Mouse (Mus musculus): ENCODE results near the gene Cav1.

The Cav1 gene

GRCm38 (mm10) chr6:17305954-17306601 is at the start of gene Cav1:
Cav1 (plus strand) TSS chr6:17306335.
- peak; percentile 94 for DNase-seq (ENCODE audit: low spot score)

GRCm38 (mm10) chr6:17258142-17258541 is 48.0 kb upstream of the Cav1 start:
- DNase-seq (ENCODE audit: low spot score) = no peak

GRCm38 (mm10) chr6:17258911-17259310 is 47.2 kb upstream of the Cav1 start:
- DNase-seq (ENCODE audit: low spot score) = no peak

- peak; percentile 37 for DNase-seq (ENCODE audit: low spot score)
Observed at GRCm38 (mm10) chr6:17262786-17263185, 43.3 kb upstream of the Cav1 start.

GRCm38 (mm10) chr6:17265043-17265442 is 41.1 kb upstream of the Cav1 start:
- no peak for DNase-seq (ENCODE audit: low spot score)

GRCm38 (mm10) chr6:17266466-17266865 is 39.7 kb upstream of the Cav1 start:
- DNase-seq (ENCODE audit: low spot score) = peak; percentile 55

- DNase-seq (ENCODE audit: low spot score) = peak; percentile 96
Observed at GRCm38 (mm10) chr6:17278366-17278765, 27.8 kb upstream of the Cav1 start.

- peak; percentile 95 for DNase-seq (ENCODE audit: low spot score)
Observed at GRCm38 (mm10) chr6:17280939-17281756, 25.0 kb upstream of the Cav1 start, which contains the start of gene Cav2. Cav2 (plus strand) TSS chr6:17281185.

- DNase-seq (ENCODE audit: low spot score) = no peak
Observed at GRCm38 (mm10) chr6:17281757-17282092, 24.4 kb upstream of the Cav1 start.

- peak; percentile 79 for DNase-seq (ENCODE audit: low spot score)
Observed at GRCm38 (mm10) chr6:17282159-17282558, 24.0 kb upstream of the Cav1 start.

GRCm38 (mm10) chr6:17283834-17284233 is 22.3 kb upstream of the Cav1 start:
- no peak for DNase-seq (ENCODE audit: low spot score)

- no peak for DNase-seq (ENCODE audit: low spot score)
Observed at GRCm38 (mm10) chr6:17286381-17286780, 19.8 kb upstream of the Cav1 start.

- DNase-seq (ENCODE audit: low spot score) = peak; percentile 23
Observed at GRCm38 (mm10) chr6:17295116-17295515, 11.0 kb upstream of the Cav1 start.

GRCm38 (mm10) chr6:17306602-17307325 is 629 bp downstream of the Cav1 start:
- peak; percentile 82 for DNase-seq (ENCODE audit: low spot score)

GRCm38 (mm10) chr6:17307461-17308115 is 1.5 kb downstream of the Cav1 start:
- peak; percentile 90 for DNase-seq (ENCODE audit: low spot score)

- DNase-seq (ENCODE audit: low spot score) = peak; percentile 88
Observed at GRCm38 (mm10) chr6:17308661-17309060, 2.5 kb downstream of the Cav1 start.

GRCm38 (mm10) chr6:17309260-17309659 is 3.1 kb downstream of the Cav1 start:
- DNase-seq (ENCODE audit: low spot score) = peak; percentile 82

- DNase-seq (ENCODE audit: low spot score) = peak; percentile 98
Observed at GRCm38 (mm10) chr6:17314241-17314640, 8.1 kb downstream of the Cav1 start.

GRCm38 (mm10) chr6:17314659-17315616 is 8.8 kb downstream of the Cav1 start:
- no peak for DNase-seq (ENCODE audit: low spot score)

- no peak for DNase-seq (ENCODE audit: low spot score)
Observed at GRCm38 (mm10) chr6:17316294-17317166, 10.4 kb downstream of the Cav1 start.
